In the genomic region with DNA sequence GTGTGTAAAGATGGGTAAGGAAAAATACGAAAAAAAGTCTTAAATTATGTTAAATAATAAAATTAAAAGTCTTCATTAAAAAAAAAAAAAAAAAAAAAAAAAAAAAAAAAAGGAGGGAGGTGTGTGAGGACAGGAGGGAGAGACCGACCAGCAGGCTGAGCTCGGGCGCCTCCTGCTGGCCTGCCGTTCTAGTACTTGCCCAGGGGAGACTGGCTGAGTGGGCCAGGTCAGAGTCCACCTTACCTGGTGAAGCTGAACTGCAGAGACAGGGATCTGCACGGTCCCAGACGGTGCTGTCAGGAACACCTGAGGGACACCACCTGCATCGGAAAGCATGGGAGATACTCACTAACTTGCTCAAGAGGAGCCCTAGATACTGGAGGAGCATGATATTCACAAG, we compare ENCODE assay signal across 8 mouse cellular contexts. TPM values are rescaled to one million over a fixed set of nuclear protein-coding genes. Genes with fewer than 3 reads are reported as not detected.
DNase-seq lines count a peak whose midpoint lies in the region; ATAC-seq and TF ChIP-seq lines count a peak whose summit lies in the region.

No protein-coding gene starts in this region.

- TF ChIP-seq RAD21 in MEL (IDR thresholded peaks at IDR 0.05; ENCODE audit: low read depth, low read length), result peak; percentile 18

- H3K9me3 ChIP-seq in MEL (replicated peaks; ENCODE audit: insufficient read depth, low read length), result no peaks in the 10 kb centered on the region
- H3K9me3 ChIP-seq in embryonic facial prominence, embryonic 10.5 days, result no peaks in the 10 kb centered on the region
- H3K9me3 ChIP-seq in liver, postnatal 0 days (ENCODE audit: low read length), result no peaks in the 10 kb centered on the region

- H3K27ac ChIP-seq in left cerebral cortex, adult 2 months, result no peak overlapping the region
- H3K27ac ChIP-seq in MEL (ENCODE audit: control insufficient read depth, low read depth, low read length), result no peak overlapping the region
- H3K27ac ChIP-seq in embryonic facial prominence, embryonic 10.5 days (replicated peaks), result no peak overlapping the region
- no peak overlapping the region for H3K27ac ChIP-seq in liver, postnatal 0 days (ENCODE audit: low read depth)

- peaks cover 0 to 14% of the 10 kb centered on the region in 2 experiments; a peak in 3 of 4 replicates for H3K36me3 ChIP-seq in MEL (ENCODE audit: control insufficient read depth in 1 of 2, insufficient read depth in 2 of 2, low read length in 2 of 2)
- H3K36me3 ChIP-seq in embryonic facial prominence, embryonic 10.5 days (replicated peaks), result peaks cover 50% of the 10 kb centered on the region
- peaks cover 36% of the 10 kb centered on the region for H3K36me3 ChIP-seq in liver, postnatal 0 days (replicated peaks; ENCODE audit: insufficient read depth, low read length)

- peak; percentile 55 for TF ChIP-seq CTCF in left cerebral cortex, adult 2 months (IDR thresholded peaks at IDR 0.05)
- peak in 2 of 3 experiments; percentile 39 to 69; a peak in 5 of 6 replicates for TF ChIP-seq CTCF in MEL (IDR thresholded peaks at IDR 0.05 in 2 of 3, conservative IDR thresholded peaks at IDR 0.05 in 1 of 3; ENCODE audit: control insufficient read depth in 1 of 3, insufficient read depth in 1 of 3, low read depth in 2 of 3, low read length in 3 of 3, poor library complexity in 1 of 3, severe bottlenecking in 1 of 3)
- peak; percentile 63 for TF ChIP-seq CTCF in liver, postnatal 0 days (IDR thresholded peaks at IDR 0.05; ENCODE audit: low read depth)

- WGBS in embryonic facial prominence, embryonic 10.5 days, result 25% methylated on average over 8 of the region's 8 CpGs
- 46% methylated on average over 8 of the region's 8 CpGs for WGBS in liver, postnatal 0 days (ENCODE audit: insufficient replicate concordance)

- TF ChIP-seq EP300 in MEL (IDR thresholded peaks at IDR 0.05; ENCODE audit: low read depth in 1 of 2, low read length in 2 of 2), result no peak
- TF ChIP-seq EP300 in liver, postnatal 0 days (IDR thresholded peaks at IDR 0.05; ENCODE audit: low read depth), result no peak

- H3K79me2 ChIP-seq in MEL (ENCODE audit: control insufficient read depth, insufficient read depth, low read length, poor library complexity), result peaks cover 8% of the 10 kb centered on the region

- no peak overlapping the region for H3K9ac ChIP-seq in MEL (ENCODE audit: control insufficient read depth, low read depth, low read length, poor library complexity, severe bottlenecking)
- no peak overlapping the region for H3K9ac ChIP-seq in liver, postnatal 0 days (replicated peaks)

- ATAC-seq in liver, postnatal 0 days, result peak; percentile 34; the same call in 1 of the 2 replicates

- intact Hi-C loops in left cerebral cortex, adult 2 months (cut with DNase I), result no loop called here

- H3K27me3 ChIP-seq in MEL (ENCODE audit: control insufficient read depth in 1 of 2, insufficient read depth in 2 of 2, low read length in 2 of 2), result no peaks in the 10 kb centered on the region
- peaks cover 45% of the 10 kb centered on the region for H3K27me3 ChIP-seq in embryonic facial prominence, embryonic 10.5 days (replicated peaks; ENCODE audit: low read depth, poor library complexity, severe bottlenecking)
- H3K27me3 ChIP-seq in liver, postnatal 0 days (ENCODE audit: insufficient read depth, low read length), result 0 out of 2 replicates have a peak, but pooled peaks cover 5% of the 10 kb centered on the region

- no peak overlapping the region for H3K4me2 ChIP-seq in liver, postnatal 0 days (ENCODE audit: low read depth, low read length)

- TF ChIP-seq POLR2A in MEL (IDR thresholded peaks at IDR 0.05; ENCODE audit: control insufficient read depth in 1 of 2, insufficient read depth in 1 of 2, low read depth in 1 of 2, low read length in 2 of 2, poor library complexity in 1 of 2), result no peak

- H3K4me1 ChIP-seq in MEL (ENCODE audit: control insufficient read depth in 1 of 2, insufficient read depth in 2 of 2, low read length in 2 of 2), result peaks cover 0 to 16% of the 10 kb centered on the region in 2 experiments; a peak in 3 of 4 replicates
- H3K4me1 ChIP-seq in embryonic facial prominence, embryonic 10.5 days, result peaks cover 60% of the 10 kb centered on the region
- peaks cover 18% of the 10 kb centered on the region for H3K4me1 ChIP-seq in liver, postnatal 0 days (ENCODE audit: insufficient read depth)

- no peak overlapping the region for H3K4me3 ChIP-seq in left cerebral cortex, adult 2 months
- H3K4me3 ChIP-seq in MEL (ENCODE audit: control insufficient read depth in 1 of 2, insufficient read depth in 1 of 2, low read depth in 2 of 2, low read length in 2 of 2), result no peak overlapping the region
- H3K4me3 ChIP-seq in embryonic facial prominence, embryonic 10.5 days, result no peak overlapping the region
- no peak overlapping the region for H3K4me3 ChIP-seq in liver, postnatal 0 days (ENCODE audit: low read depth, low read length)

- DNase-seq in adrenal gland, postnatal 10 days, result peak; percentile 62
- no peak for DNase-seq in adrenal gland, adult 8-10 months
- peak in 1 of 2 experiments; percentile 54 for DNase-seq in left cerebral cortex, adult 2 months (ENCODE audit: extremely low spot score in 1 of 2, low spot score in 2 of 2)
- DNase-seq in left cerebral cortex, adult 11 months (ENCODE audit: low spot score), result no peak
- DNase-seq in MEL (ENCODE audit: low read depth, low spot score), result peak; percentile 32
- DNase-seq in embryonic facial prominence, embryonic 10.5 days (ENCODE audit: low spot score), result peak; percentile 84
- DNase-seq in liver, postnatal 0 days, result peak; percentile 78
- DNase-seq in yolk sac, embryonic 10.5 days (ENCODE audit: low spot score), result peak; percentile 50

TF ChIP-seq in MEL, 35 proteins besides CTCF, POLR2A, EP300 and RAD21:
- no peak for TF ChIP-seq TCF12 (IDR thresholded peaks at IDR 0.05; ENCODE audit: low read depth, low read length)
- TF ChIP-seq USF1 (IDR thresholded peaks at IDR 0.05; ENCODE audit: low read depth, low read length), result no peak
- TF ChIP-seq TAL1 (IDR thresholded peaks at IDR 0.05; ENCODE audit: low read length), result no peak
- TF ChIP-seq ZNF384 (IDR thresholded peaks at IDR 0.05; ENCODE audit: low read depth, low read length), result peak; percentile 89
- TF ChIP-seq SMC3 (IDR thresholded peaks at IDR 0.05; ENCODE audit: low read depth, low read length), result peak; percentile 8; the same call in 1 of the 2 replicates
TF ChIP-seq in MEL: peak in this region for 2.

RNA-seq across cellular contexts. Expression of gene Cul9, which starts 3.0 kb away (rescaled TPM):
- total RNA-seq in adrenal gland, postnatal 10 days (2021), result 10 to 100 TPM; 14.3 to 22.9 TPM
- 10 to 100 TPM; 31.6 to 48.8 (median 37.7) TPM for total RNA-seq in adrenal gland, adult 8-10 months (2022)
- total RNA-seq in left cerebral cortex, adult 2 months (2021), result 10 to 100 TPM; 66.6 to 70.1 TPM
- 3.6 TPM in 2 replicates for total RNA-seq in MEL (2012; rRNA removed)
- 10 to 100 TPM in 1 of 2 experiments, not detected in 1; 10.7 TPM for polyA plus RNA-seq in MEL (2012; ENCODE audit: insufficient read depth in 1 of 2, insufficient read length in 2 of 2, low read depth in 1 of 2, low replicate concordance in 2 of 2, missing spikeins in 1 of 2)
- polyA plus RNA-seq in embryonic facial prominence, embryonic 10.5 days (2016; fragmentation: Nextera tagmentation; extraction: Ambion mirVana), result 5.2 and 6.1 TPM in 2 replicates
- 1.0 and 1.3 TPM in 2 replicates for polyA plus RNA-seq in liver, postnatal 0 days (2015; fragmentation: Nextera tagmentation; extraction: Ambion mirVana)

RNA-seq across cellular contexts. Expression of gene Srf, which starts 6.8 kb away (rescaled TPM):
- total RNA-seq in adrenal gland, postnatal 10 days (2021), result 10 to 100 TPM; 33.6 to 37.6 TPM
- 10 to 100 TPM; 34.0 to 42.0 (median 37.2) TPM for total RNA-seq in adrenal gland, adult 8-10 months (2022)
- total RNA-seq in left cerebral cortex, adult 2 months (2021), result 10 to 100 TPM; 57.0 to 74.2 TPM
- total RNA-seq in MEL (2012; rRNA removed), result 38.9 and 43.9 TPM in 2 replicates
- polyA plus RNA-seq in MEL (2012; ENCODE audit: insufficient read depth in 1 of 2, insufficient read length in 2 of 2, low read depth in 1 of 2, low replicate concordance in 2 of 2, missing spikeins in 1 of 2), result 100 to 1,000 TPM in 1 of 2 experiments, not detected in 1; 114 TPM
- polyA plus RNA-seq in embryonic facial prominence, embryonic 10.5 days (2016; fragmentation: Nextera tagmentation; extraction: Ambion mirVana), result 5.6 and 7.0 TPM in 2 replicates
- polyA plus RNA-seq in liver, postnatal 0 days (2015; fragmentation: Nextera tagmentation; extraction: Ambion mirVana), result 1.3 and 1.9 TPM in 2 replicates

RNA-seq across cellular contexts. Expression of gene Dnph1, which starts 52.7 kb away (rescaled TPM):
- total RNA-seq in adrenal gland, postnatal 10 days (2021), result 1 to 10 TPM; 5.7 to 6.1 TPM
- total RNA-seq in adrenal gland, adult 8-10 months (2022), result 1 to 10 TPM; 4.5 to 6.9 (median 6.4) TPM
- total RNA-seq in left cerebral cortex, adult 2 months (2021), result 1 to 10 TPM; 4.2 to 5.0 TPM
- 37.2 and 40.8 TPM in 2 replicates for total RNA-seq in MEL (2012; rRNA removed)
- polyA plus RNA-seq in MEL (2012; ENCODE audit: insufficient read depth in 1 of 2, insufficient read length in 2 of 2, low read depth in 1 of 2, low replicate concordance in 2 of 2, missing spikeins in 1 of 2), result 10 to 100 TPM in 1 of 2 experiments, not detected in 1; 86.5 TPM
- 79.9 and 81.6 TPM in 2 replicates for polyA plus RNA-seq in embryonic facial prominence, embryonic 10.5 days (2016; fragmentation: Nextera tagmentation; extraction: Ambion mirVana)
- 7.4 and 8.6 TPM in 2 replicates for polyA plus RNA-seq in liver, postnatal 0 days (2015; fragmentation: Nextera tagmentation; extraction: Ambion mirVana)

Comparison
In these comparisons a context has a peak if more than half of its experiments do, and no peak if none do; other contexts are left out.
1. DNase-seq: peak in adrenal gland, postnatal 10 days (single experiment), MEL (single experiment), embryonic facial prominence, embryonic 10.5 days (single experiment), liver, postnatal 0 days (single experiment) and yolk sac, embryonic 10.5 days (single experiment); none in adrenal gland, adult 8-10 months (single experiment) and left cerebral cortex, adult 11 months (single experiment).
2. Peak in every context shown above with its lines, with median percentiles within 50 percentile points of each other: CTCF ChIP-seq.